Mouse (Mus musculus) fat pad, adult 2 months (tissue): ENCODE measurements at regions not wholly inside any gene's neighbourhood (a gene's known extent, or its start where the extent isn't known, plus 50 kb on each side); places are given as distances from the start of the nearest gene placed in this dataset.

Experiments used
- DNase-seq: peaks from one replicate; pipeline ENCODE4 v3.0.0-alpha.2; 2011; ENCODE audit warnings: low read depth, low spot score; ENCODE audit errors: extremely low read depth

- DNase-seq: no peak
Measured at GRCm38 (mm10) chr1:35772567-35772966, 295.6 kb upstream of the Hs6st1 start.

- no peak for DNase-seq
Measured at GRCm38 (mm10) chr1:35774566-35774965, 293.6 kb upstream of the Hs6st1 start.

GRCm38 (mm10) chr1:35782668-35783067 lies 285.5 kb upstream of the Hs6st1 start:
- DNase-seq: no peak

GRCm38 (mm10) chr1:35783427-35783826 lies 284.8 kb upstream of the Hs6st1 start:
- no peak for DNase-seq

- no peak for DNase-seq
Measured at GRCm38 (mm10) chr1:35786241-35786640, 282.0 kb upstream of the Hs6st1 start.

- DNase-seq: no peak
Measured at GRCm38 (mm10) chr1:35786668-35787213, 281.5 kb upstream of the Hs6st1 start.

- DNase-seq: no peak
Measured at GRCm38 (mm10) chr1:35797064-35797463, 271.1 kb upstream of the Hs6st1 start.

GRCm38 (mm10) chr1:35797526-35797925 lies 270.7 kb upstream of the Hs6st1 start:
- no peak for DNase-seq

- DNase-seq: no peak
Measured at GRCm38 (mm10) chr1:35805546-35805945, 262.7 kb upstream of the Hs6st1 start.

GRCm38 (mm10) chr1:35806329-35806728 lies 261.9 kb upstream of the Hs6st1 start:
- DNase-seq: no peak

GRCm38 (mm10) chr1:35806731-35807130 lies 261.5 kb upstream of the Hs6st1 start:
- no peak for DNase-seq

GRCm38 (mm10) chr1:35808894-35809293 lies 259.3 kb upstream of the Hs6st1 start:
- peak; percentile 74 for DNase-seq

GRCm38 (mm10) chr1:35809341-35809740 lies 258.9 kb upstream of the Hs6st1 start:
- DNase-seq: no peak

- DNase-seq: no peak
Measured at GRCm38 (mm10) chr1:35810571-35811342, 257.4 kb upstream of the Hs6st1 start.

GRCm38 (mm10) chr1:35811380-35811779 lies 256.8 kb upstream of the Hs6st1 start:
- DNase-seq: no peak

- DNase-seq: no peak
Measured at GRCm38 (mm10) chr1:35811795-35812194, 256.4 kb upstream of the Hs6st1 start.

- DNase-seq: no peak
Measured at GRCm38 (mm10) chr1:35813625-35814024, 254.6 kb upstream of the Hs6st1 start.

GRCm38 (mm10) chr1:35814207-35814606 lies 254.0 kb upstream of the Hs6st1 start:
- DNase-seq: no peak

- no peak for DNase-seq
Measured at GRCm38 (mm10) chr1:35814751-35815150, 253.4 kb upstream of the Hs6st1 start.

- no peak for DNase-seq
Measured at GRCm38 (mm10) chr1:35821791-35822190, 246.4 kb upstream of the Hs6st1 start.

- no peak for DNase-seq
Measured at GRCm38 (mm10) chr1:35822376-35823202, 245.6 kb upstream of the Hs6st1 start.

GRCm38 (mm10) chr1:35823496-35823895 lies 244.7 kb upstream of the Hs6st1 start:
- no peak for DNase-seq
